Mouse (Mus musculus): ENCODE measurements at regions not wholly inside any gene's neighbourhood (a gene's known extent, or its start where the extent isn't known, plus 50 kb on each side); places are given as distances from the start of the nearest gene placed in this dataset.
"Not testable (repeated sequence)": the region's sequence is repeated elsewhere in the genome, so short reads cannot be mapped to it uniquely, and the experiment has no call there.

DNA sequence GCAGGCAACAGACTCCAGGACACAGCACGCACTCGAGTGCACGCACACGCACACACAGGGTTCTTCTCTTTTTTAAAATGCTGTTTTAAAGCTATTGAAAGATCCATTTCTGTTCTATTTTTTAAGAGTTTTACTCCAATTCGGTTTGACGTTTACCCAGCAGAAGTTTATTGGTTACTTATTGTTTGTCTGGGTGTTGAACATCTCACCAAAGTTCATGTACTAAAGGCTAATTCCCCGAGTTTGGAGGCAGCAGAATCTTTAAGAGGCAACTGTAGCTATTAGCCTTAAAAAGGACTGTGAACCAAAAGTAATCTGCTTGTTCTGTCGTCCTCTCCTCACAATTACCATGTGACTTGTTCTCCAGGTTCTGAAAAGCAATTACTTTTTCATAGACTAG, 263.0 kb upstream of the Nfia start:
- DNase-seq: no peak

DNA sequence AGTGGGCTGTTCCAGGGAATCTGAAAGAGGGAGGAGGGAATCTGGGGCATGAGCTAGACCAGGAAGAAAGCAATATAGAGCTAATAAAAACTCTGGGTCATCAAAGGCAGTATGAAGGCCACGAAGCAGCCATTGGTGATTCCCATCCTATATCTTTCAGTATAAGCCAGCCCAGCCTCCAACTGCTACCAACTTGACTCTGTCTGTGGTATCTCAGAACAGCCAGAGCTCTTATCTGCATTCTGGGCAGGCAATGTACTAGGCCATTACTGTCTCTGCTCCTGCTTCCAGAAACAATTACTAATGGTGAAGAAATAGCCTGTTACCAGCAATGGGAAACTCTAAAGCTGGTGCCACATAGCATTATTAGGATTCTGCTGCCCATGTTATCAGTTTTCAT, 266.8 kb upstream of the Nfia start:
- no peak for DNase-seq

DNA sequence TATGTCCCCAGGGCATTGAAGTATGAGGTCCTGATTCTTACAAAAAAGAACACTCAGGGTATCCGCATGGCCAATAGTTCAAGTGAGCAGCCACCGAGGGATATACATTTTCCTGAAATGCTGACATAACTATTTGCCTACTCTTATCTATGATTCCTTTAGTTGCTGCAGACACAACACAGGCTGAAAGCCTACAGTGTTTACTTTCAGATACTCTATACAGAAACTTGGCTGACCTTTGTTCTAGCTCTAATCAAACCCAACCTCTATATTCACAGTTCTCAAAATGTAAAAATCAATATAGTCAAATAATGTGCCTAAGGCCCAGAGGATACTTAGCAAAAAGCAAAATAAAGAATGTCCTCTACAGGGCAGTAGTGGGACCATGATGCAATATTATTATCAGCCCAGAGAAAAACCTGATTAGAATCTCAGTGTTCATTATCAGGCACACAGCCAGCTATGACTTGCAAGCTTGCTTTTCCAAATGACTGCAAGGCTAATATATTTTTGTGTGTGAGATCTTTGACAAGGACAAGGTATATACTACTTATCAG, 281.2 kb upstream of the Nfia start:
- no peak for DNase-seq

DNA sequence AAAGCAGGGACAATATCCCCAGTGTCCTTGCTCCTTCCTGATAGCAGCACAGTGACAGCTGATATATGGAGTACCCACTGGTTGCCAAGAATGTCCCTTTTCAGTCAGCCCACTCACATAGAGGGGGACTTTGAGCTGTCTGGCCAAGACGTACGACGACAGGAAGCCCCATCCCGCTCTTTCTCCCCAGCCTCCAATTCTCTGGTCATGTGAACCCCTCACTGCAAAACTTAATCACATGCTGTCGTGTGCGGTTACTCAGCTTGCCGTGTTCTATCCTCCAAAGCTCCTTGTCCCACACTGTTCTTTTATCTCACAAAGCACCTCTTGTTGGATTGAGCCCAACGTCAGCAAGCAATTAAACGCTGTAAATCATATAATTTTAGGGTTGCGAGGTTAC, 286.2 kb upstream of the Nfia start:
- DNase-seq: peak; percentile 50

DNA sequence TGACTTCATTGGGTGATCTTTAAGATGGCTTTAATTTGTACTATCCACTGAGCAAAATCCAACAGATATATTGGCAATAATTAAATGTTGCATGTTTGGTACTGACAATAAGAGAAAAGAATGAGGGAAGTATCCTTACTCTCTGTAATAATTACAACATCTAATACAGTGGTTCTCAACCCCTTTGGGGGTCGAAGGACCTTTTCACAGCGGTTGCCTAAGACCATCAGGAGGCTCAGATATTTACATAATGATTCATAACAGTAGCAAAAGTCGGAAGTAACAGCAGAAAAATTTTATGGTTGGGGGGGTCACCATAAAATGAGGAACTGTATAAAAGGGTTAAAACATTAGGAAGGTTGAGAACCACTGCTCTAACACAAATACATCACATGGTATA, 287.3 kb upstream of the Nfia start:
- DNase-seq: no peak

DNA sequence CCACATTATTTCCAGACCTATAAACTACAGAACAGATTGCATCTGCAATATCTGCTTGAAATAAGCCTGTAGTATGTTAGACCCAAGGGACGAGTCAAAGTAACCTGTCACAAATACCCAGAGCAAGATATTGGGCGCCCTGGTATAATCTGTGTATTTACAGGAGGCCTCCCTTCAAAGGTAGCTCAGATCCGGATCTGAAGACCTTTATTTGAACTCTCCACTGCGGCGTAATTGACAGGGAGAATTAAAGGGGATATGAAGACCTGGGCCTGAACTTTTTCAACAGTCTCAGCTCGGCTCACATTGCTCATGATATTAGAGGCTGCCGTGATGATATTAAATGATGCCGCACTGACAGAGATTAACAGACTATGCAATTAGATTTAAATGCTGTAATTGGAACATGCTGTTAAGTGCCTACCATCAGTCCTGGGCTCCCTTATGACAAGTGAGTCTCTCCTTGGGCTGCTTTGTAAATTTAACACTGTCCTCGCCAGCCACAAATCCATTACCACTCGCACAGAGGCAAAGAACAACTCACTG, 289.8 kb upstream of the Nfia start:
- DNase-seq: no peak

DNA sequence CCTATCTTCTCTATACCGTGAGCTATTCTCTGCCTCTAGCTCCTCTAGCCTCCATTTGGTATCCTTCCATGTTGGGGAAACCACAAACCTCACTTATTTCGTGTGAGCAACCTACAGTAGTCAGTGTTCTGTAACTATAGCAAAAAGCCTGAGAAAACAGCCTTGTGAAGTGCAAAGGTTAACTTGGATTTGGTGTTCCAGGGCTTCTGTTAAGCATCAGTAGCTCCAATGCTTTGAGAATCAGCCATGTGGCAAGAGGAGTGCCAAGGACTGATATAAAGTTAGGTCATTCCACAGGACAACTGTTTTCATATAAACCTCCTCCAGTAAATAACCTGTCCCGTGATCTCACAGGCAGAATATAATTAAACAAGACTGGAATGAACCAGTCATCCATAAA, 290.7 kb upstream of the Nfia start:
- DNase-seq: no peak

DNA sequence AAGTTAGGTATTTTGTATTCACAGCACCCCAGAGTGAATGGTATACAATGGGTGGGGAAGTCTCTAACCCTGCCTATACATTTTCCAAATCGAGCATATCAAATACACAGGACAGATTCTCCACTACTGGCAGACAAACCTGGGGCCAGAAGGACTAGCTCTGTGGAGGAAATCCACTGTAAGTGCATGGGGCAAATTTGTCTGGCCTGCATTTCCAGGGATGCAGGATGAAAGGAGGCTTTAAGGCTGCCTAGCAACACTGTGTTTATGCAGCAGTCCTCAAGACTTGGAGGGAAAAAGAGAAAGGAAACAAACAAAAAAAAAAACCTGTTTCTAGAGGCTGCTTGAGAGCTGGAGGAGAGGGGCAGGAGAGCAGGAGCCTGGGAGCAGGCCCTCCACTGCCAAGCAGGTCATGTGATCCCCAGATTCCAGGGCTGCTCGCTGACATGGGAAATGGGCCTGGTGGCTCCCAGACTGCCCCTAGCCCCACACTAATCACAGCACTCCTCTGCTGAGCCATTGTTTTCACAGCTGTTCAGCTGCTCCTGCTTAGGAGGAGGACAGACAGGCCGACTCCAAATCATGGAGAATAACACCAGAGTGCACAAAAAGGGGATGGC, 293.7 kb upstream of the Gm10192 start:
- DNase-seq: peak; percentile 83

DNA sequence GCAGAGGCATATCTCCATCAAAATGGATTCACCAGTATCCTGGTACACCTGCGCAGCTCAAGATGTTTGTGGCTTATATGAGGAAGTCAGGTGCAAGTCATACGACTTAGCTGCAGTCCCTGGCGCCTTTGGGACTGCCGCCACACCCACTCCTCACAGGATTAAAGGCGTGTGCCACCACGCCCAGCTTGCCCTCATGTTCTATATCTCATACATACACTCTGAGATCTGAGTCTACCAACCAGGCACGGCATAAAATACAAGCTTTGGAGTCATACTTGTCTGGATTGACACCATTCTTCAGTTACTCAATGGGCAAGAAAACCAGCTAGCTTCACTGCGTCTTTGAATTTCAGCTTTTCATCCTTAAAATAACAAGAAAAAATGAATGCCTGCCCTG, 290.5 kb upstream of the Gm10192 start:
- not testable (repeated sequence) for DNase-seq

DNA sequence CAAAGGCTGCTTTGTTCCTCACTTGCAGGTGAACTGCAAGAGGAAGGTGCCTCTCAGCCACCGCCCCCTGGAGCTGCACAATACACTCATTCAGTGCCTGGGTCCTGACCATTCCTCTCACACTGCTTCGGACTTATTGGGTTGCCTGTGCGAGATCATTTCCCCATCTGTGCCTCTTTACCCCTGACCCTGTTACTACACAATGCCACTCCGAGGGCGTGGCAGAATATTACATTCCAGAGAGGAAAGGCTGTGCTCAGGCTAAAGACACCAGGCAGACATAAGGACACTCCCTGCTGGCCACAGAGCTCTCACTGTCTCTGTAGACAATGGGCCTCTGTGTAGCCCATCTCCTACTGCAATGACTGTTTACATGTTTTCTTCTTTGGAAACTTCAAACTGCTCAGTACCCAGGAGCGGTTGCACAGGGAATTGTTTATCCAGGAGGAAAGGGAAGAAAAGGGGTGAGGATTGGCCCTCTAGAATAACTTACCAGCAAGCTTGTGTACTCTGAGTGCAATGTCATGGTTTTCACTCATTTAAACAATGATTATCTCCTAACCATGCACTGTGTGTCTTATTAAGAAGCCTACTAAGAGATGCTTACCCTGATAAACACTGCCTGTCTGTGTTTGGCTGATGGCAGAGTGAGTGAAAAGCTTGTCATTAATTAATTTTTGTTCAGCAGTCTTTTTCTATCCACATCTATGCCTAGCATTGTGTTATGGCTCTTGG, 283.1 kb upstream of the Gm10192 start:
- DNase-seq: no peak

DNA sequence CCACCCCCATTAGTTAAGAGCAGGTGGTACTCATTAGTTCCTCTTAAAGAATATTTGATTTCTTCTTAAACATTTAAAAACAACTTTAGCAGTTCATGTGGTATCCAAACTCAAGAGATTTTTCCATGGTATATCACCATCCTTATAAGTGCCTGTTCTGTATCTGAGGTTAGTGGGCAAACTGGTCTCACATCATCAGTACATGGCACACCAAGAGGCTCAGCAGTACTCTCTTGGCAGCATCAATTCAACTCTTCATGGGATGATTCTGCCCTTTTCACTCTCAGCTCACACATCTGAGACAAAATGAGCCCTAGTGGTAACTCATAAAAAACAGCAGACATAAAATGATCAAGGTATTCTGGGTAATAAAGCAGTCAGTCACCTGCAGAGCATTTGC, 282.6 kb upstream of the Gm10192 start:
- DNase-seq: no peak

DNA sequence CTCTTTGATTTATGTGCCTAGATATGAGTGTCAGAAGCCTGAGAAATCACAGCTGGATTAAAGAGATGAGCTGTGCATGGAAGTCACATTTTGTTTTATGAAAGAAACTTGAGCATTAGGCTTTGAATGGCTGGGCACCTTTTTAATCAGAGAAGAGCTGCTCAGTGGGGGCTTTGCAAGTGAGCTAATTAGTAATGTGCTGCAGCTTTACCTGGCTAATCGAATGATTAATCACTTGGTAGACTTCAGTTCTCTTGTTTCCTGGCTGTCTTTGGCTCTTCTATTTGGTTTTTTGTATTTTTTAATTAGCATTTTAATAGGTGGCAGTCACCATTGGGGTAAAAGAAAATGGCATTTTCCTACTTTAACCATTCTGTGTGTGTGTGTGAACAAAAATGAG, 278.2 kb upstream of the Gm10192 start:
- DNase-seq: no peak

DNA sequence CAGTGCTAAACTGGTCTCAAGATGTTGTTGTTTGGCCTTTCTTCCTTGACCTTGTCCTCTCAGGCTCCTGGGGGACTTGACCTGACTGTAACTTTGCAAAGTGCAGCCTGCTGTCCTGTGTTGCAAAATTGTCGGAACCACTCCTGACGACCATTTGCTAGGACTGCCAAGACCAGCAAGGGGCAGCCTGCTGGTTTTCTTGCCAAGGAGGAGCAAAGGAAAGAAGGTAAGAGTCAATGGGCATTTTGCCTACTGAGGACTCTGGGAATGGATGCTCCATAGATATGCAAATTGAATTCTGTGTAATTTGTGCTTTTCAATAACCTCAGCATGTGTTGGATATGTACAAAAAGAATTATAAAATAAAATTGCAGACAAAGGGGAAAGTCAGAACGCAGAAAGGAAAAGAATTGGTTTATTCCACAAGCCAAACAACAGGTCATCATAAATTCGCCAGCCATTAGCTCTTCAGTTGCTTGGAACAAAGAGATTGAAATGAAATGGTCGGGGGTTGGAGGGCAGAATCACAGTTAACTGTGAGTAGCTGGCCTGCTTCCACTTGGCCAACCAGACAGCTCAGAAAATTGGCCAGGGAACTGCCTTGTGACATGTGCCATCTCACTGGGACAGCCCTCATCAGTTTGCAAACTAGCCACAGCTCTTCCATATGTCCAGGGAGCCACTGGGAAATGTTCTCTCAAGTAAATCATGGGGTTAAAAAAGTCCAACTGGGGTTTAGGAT, 256.5 kb upstream of the Gm10192 start:
- peak; percentile 4 for DNase-seq

DNA sequence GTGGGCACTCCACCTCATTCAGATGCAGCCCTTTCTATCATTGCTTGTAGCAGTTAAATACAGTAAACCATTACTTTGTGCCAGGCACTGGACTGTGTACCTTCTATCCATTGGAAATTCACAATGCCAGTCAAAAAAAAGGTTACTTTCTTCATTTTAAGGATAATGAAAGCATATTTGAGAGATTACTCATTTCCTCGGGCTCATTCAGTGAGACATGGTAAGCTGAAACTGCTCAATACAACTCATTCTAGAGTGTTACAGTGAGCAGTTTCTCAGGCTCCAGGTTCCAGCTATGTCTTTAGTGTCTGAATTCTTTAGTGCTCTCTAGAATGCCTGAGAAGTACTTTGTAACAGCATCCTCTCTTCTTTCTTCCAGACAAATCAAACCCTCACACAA, 249.7 kb upstream of the Gm10192 start:
- no peak for DNase-seq

DNA sequence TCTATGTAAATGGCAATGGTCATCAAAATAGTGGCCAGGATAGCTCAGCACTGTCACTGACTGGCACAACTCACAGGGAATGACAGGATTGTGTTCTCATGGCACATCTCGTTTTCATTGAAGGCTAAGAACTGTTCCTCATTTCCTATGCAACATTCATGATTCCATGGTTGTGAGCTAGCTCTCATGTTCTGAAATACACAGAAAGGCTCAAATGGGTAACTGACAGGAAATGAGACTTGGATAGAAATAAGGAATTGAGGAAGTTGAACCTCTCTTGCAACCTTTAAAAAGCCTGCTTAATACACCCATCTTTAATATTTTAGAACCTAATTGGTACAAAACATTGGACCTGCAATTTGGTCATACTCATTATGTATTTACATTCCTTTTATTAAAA, 249.1 kb upstream of the Gm10192 start:
- no peak for DNase-seq

DNA sequence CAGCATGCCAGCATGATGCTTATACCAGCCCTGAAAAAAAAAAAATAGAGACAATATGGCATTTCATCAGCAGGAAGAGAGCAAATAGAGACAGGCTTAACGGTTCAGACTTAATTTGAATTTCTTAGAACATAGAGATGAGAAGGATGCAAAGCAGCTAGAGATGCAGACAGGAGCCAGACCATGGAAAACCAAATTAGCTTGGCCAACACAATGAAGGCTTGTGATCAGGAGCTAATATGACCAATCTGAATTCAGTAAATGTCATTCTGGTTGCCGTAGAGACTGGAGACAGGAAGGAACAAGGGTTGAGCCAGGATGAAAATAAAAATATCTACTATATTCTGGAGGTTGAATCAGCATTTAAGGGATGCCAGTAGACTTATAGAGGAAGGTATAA, 248.3 kb upstream of the Gm10192 start:
- DNase-seq: no peak

DNA sequence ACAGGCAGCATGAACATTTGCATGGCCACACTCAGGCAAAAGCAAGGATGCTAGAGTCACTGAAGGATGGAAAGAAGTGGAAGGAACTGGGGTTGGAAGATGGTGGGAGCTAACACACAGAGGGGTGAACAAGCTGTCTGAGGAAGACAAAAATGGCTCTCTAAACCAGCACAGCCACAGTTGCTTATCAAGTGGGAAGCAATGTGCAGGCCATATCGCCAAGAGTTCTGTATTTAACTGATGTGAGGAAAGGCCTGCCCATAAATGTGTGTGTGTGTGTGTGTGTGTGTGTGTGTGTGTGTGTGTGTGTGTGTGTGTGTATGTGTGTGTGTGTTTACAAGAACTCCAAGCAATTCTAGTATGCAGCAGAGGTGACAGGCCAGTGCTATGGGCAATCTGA, 236.9 kb upstream of the Gm10192 start:
- no peak for DNase-seq

DNA sequence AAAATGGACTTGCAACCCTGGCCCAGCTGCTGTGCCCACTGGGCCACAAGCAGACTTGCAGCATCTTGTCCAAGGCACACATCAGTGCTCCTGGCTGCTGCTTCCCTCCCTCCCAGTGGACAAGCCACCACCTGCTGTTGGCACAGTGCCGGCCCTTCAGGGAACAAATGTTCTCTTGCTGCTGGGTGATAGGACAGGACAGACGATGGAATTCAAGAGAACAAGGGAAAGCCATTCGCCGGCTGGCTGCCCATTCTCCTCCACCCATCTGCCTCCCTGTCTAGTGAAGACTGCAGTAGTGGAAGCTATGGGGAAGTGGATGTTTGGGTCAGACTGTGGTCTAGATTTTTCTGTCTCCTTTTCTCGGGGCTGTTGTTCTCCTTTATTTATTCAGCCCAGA, 235.7 kb upstream of the Gm10192 start:
- DNase-seq: peak; percentile 44

DNA sequence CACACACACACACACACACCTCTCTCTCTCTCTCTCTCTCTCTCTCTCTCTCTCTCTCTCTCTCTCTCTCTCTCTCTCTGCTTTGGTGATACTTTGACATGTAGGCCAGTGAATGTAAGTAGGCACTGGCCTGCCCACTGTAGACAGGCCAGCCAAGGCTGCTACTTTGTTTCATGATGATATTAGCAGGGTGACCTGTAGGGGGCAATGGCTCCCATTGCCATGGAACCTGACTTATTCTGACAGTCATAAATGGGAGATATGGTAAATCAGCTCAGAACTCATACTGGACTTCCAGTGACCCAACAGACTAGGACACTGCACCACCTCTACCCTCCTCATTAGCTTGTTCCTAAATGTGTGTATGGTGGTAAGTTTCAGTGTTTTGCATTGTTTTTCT, 235.0 kb upstream of the Gm10192 start:
- DNase-seq: no peak

DNA sequence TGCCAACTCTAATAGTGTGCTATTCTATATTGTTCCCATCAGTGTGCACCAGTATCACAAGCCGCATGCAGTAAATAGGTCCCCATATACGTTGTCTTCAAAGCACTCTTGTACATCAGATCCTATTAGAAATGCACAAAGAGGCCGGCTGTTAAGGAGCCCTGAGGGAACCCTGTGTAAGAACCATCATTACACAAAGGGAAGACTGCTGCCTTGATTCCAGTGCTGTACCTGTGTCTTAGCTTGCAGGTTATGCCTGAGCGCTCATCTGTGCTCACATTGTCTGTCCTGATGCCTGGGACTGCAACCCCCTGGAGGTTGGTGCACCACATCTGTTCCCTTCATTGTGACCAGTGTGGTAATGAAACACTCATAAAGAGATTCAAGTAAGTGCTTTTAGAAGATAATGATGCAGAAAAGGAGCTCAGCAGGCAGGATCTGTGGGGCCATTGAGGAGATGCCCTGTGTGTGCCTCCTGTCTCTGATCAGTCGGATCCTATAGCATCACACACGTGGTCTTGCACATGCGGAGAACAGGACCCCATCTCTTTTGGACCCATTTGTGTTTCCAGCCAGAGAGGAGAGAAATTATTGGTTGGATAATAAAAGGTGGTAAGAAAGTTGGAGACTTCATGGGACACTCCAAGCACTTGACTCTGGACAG, 225.8 kb upstream of the Gm10192 start:
- no peak for DNase-seq

DNA sequence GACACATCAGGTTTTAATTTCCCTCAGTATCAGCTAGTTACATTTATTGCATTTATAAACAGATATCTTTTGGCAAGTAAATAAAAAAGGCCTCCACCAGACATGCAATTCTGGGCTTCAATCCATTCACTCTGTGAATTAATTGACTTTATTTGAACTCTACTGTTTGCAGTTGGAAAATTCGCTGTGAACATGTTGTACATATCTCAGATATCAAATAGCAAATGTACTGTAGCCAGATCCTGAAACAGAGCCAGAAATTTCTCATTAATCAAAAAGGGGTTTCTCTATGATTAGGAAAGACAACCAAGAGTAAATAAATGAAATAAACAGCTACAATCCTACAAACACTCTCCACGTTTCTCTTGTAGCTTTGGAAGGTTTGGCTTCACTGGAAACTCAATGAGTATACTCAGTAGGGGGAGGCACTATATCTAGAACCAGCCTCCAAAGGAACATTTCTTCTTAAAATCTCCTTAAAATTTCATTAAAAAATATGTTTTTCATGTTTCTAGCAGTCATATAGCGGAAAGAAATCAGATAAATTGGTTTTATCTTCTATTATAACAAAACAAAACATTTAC, 211.8 kb upstream of the Gm10192 start:
- no peak for DNase-seq

DNA sequence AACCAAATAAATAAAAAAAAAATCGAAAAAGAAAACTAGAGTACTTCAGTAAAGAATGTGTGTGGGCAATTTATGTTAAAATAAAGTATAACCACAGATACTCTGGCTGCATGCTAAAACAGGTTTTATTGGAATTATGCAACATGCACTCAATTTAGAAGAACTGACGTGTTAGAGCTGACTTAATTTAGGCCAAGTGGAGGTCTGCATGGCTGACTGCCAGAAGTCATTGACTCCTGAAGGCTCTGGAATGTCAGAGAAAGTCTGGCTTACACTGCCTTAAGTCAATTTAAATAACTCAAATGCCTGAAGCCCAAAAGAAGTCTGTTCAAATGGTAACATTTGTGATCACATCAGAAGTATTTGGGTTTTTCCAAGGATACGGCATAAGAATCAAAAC, 198.1 kb upstream of the Gm10192 start:
- DNase-seq: peak; percentile 75
